Mouse (Mus musculus) embryonic facial prominence, embryonic 14.5 days (tissue): ENCODE results near the gene Aarsd1. TPM values are rescaled to one million over a fixed set of nuclear protein-coding genes. Genes with fewer than 3 reads are reported as not detected.
A peak's percentile ranks its signal among the peaks of the same experiment; 100 is the strongest.

ENCODE experiments used
- ATAC-seq: fragments of 200-750 bp; cut with Nextera tagmentation; 2 replicates; pipeline ENCODE4 v1.8.0; 2017; ENCODE audit warnings: low read depth, moderate number of reproducible peaks, moderate TSS enrichment
- DNase-seq: peaks from one replicate; pipeline ENCODE4 v3.0.0-alpha.2; 2015; ENCODE audit warnings: low spot score
- H3K27ac ChIP-seq: fragments of 300-500 bp; sonication (generic); replicated peaks from 2 replicates; pipeline ENCODE4 v1.5.1; 2014; ENCODE audit warnings: low read depth, mild to moderate bottlenecking, low read length, moderate library complexity
- H3K27me3 ChIP-seq: fragments of 300-500 bp; sonication (generic); replicated peaks from 2 replicates; pipeline ENCODE4 v1.6.1; 2014; ENCODE audit warnings: low read length; ENCODE audit not compliant: control insufficient read depth, insufficient read depth
- H3K36me3 ChIP-seq: fragments of 300-500 bp; sonication (generic); 2 replicates; pipeline ENCODE4 v1.6.1; 2014; ENCODE audit warnings: low read length, mixed read lengths; ENCODE audit not compliant: control insufficient read depth, insufficient read depth
- H3K4me1 ChIP-seq: fragments of 300-500 bp; sonication (generic); 2 replicates; pipeline ENCODE4 v1.6.1; 2014; ENCODE audit warnings: antibody characterized with exemption, low read length; ENCODE audit not compliant: control insufficient read depth, insufficient read depth
- H3K4me2 ChIP-seq: fragments of 300-500 bp; sonication (generic); 2 replicates; pipeline ENCODE4 v1.6.1; 2014; ENCODE audit warnings: low read depth, mild to moderate bottlenecking, low read length, moderate library complexity, mixed read lengths
- H3K4me3 ChIP-seq: fragments of 300-500 bp; sonication (generic); 2 replicates; pipeline ENCODE4 v1.5.1; 2014; ENCODE audit warnings: low read depth, mild to moderate bottlenecking, low read length
- H3K9ac ChIP-seq: fragments of 300-500 bp; sonication (generic); 2 replicates; pipeline ENCODE4 v1.6.1; 2014; ENCODE audit warnings: low read depth, mild to moderate bottlenecking, low read length, moderate library complexity, mixed read lengths
- H3K9me3 ChIP-seq: fragments of 300-500 bp; sonication (generic); 2 replicates; pipeline ENCODE4 v1.6.1; 2016; ENCODE audit warnings: low read length; ENCODE audit not compliant: control insufficient read depth
- WGBS: fragments of 180-500 bp; shearing (Covaris S2); extraction: QIAGEN DNeasy Blood & Tissue Kit; methylation state at CpG from one replicate; pipeline ENCODE4 v1.1.7; 2014; 5-methylcytosine and 5-hydroxymethylcytosine counted together
- microRNA-seq: library from miRNA; unstranded; fragments of <30 nt; microRNA quantifications from one replicate; pipeline ENCODE4, GENCODE M21; 2016; ENCODE audit warnings: borderline number of aligned reads
- polyA plus RNA-seq: library from polyadenylated mRNA; unstranded; fragments of >200 nt; fragmentation: Nextera tagmentation; extraction: Ambion mirVana; gene quantifications from 2 replicates; pipeline ENCODE4 v1.2.1, GENCODE M21; 2014

Gene Aarsd1
- polyA plus RNA-seq, 1 experiment from 2014 or later, result 43.4 TPM

- 86% methylated on average over 3 of the region's 3 CpGs for WGBS
- Histone ChIP-seq H3K4me3 (no peak overlapping the region), H3K4me2 (no peak overlapping the region), H3K4me1 (no peaks in the 10 kb centered on the region), H3K9ac (no peak overlapping the region), H3K27me3 (no peaks in the 10 kb centered on the region), H3K36me3 (no peaks in the 10 kb centered on the region), H3K9me3 (no peaks in the 10 kb centered on the region), H3K27ac (no peak overlapping the region)
- DNase-seq (peak; percentile 19), ATAC-seq (no peak)
Measured at GRCm38 (mm10) chr11:101357505-101358182, 59.8 kb downstream of the Aarsd1 start.

Small RNAs within 50 kb of the gene (microRNA-seq; reads per million reads assigned to microRNA genes)
- 0.83 reads per million for gene Mir6929

Other genes starting within 250 kb of the Aarsd1 start
- gene Cntnap1, start 247.1 kb downstream of the Aarsd1 start, polyA plus RNA-seq, result 1.6 and 1.9 TPM in 2 replicates
- gene Plekhh3, start 246.3 kb downstream of the Aarsd1 start, polyA plus RNA-seq, result 17.7 and 20.9 TPM in 2 replicates
- 0.28 TPM in 1 of 2 replicates, not detected in the other for gene Ccr10, start 242.2 kb downstream of the Aarsd1 start, polyA plus RNA-seq
- 14.8 and 15.5 TPM in 2 replicates for gene Ezh1, start 191.2 kb downstream of the Aarsd1 start, polyA plus RNA-seq
- 128 and 154 TPM in 2 replicates for gene Ramp2, start 171.6 kb downstream of the Aarsd1 start, polyA plus RNA-seq
- gene Vps25, start 163.9 kb downstream of the Aarsd1 start, polyA plus RNA-seq, result 111 and 116 TPM in 2 replicates
- gene Wnk4, start 157.0 kb downstream of the Aarsd1 start, polyA plus RNA-seq, result 10.7 and 11.9 TPM in 2 replicates
- gene Cntd1, start 138.6 kb downstream of the Aarsd1 start, polyA plus RNA-seq, result 0.90 and 1.6 TPM in 2 replicates
- 180 and 181 TPM in 2 replicates for gene Coa3, start 138.5 kb downstream of the Aarsd1 start, polyA plus RNA-seq
- 134 and 139 TPM in 2 replicates for gene Becn1, start 115.3 kb downstream of the Aarsd1 start, polyA plus RNA-seq
- gene Psme3, start 101.4 kb downstream of the Aarsd1 start, polyA plus RNA-seq, result 98.0 and 106 TPM in 2 replicates
- gene Aoc2, start 92.6 kb downstream of the Aarsd1 start, polyA plus RNA-seq, result 0.75 and 0.82 TPM in 2 replicates
- 2.0 and 2.4 TPM in 2 replicates for gene Aoc3, start 87.0 kb downstream of the Aarsd1 start, polyA plus RNA-seq
- gene G6pc, start 50.1 kb downstream of the Aarsd1 start, polyA plus RNA-seq, result not detected in 2 replicates
- 13.4 and 16.0 TPM in 2 replicates for gene Gm27029, start 7.2 kb upstream of the Aarsd1 start, polyA plus RNA-seq
- gene Rundc1, start 7.5 kb upstream of the Aarsd1 start, polyA plus RNA-seq, result 16.2 and 17.3 TPM in 2 replicates
- 35.5 and 37.1 TPM in 2 replicates for gene Ptges3l, start 7.7 kb upstream of the Aarsd1 start, polyA plus RNA-seq
- gene Rpl27, start 24.7 kb upstream of the Aarsd1 start, polyA plus RNA-seq, result 376 and 406 TPM in 2 replicates
- gene Ifi35, start 30.8 kb upstream of the Aarsd1 start, polyA plus RNA-seq, result 14.1 and 14.3 TPM in 2 replicates
- 7.4 and 9.8 TPM in 2 replicates for gene Rnd2, start 47.4 kb upstream of the Aarsd1 start, polyA plus RNA-seq
- gene Vat1, start 48.6 kb upstream of the Aarsd1 start, polyA plus RNA-seq, result 50.4 and 51.0 TPM in 2 replicates
- gene Brca1, start 134.3 kb upstream of the Aarsd1 start, polyA plus RNA-seq, result 10.4 and 11.3 TPM in 2 replicates
- 63.6 and 70.6 TPM in 2 replicates for gene Nbr1, start 134.5 kb upstream of the Aarsd1 start, polyA plus RNA-seq
- 5.9 and 6.5 TPM in 2 replicates for gene Tmem106a, start 164.6 kb upstream of the Aarsd1 start, polyA plus RNA-seq
- not detected in 2 replicates for gene Gm11634, start 181.6 kb upstream of the Aarsd1 start, polyA plus RNA-seq
- gene Rdm1, start 209.6 kb upstream of the Aarsd1 start, polyA plus RNA-seq, result 34.9 and 39.4 TPM in 2 replicates
- 4.2 and 4.7 TPM in 2 replicates for gene Arl4d, start 247.9 kb upstream of the Aarsd1 start, polyA plus RNA-seq